Mouse (Mus musculus) skeletal muscle tissue, adult 2 months (tissue): Measurements from ENCODE around the gene Ppfia2.

Experiments used
- DNase-seq: peaks from one replicate; pipeline ENCODE4 v3.0.0-alpha.2; 2012; ENCODE audit warnings: low read depth, low spot score

The Ppfia2 gene

DNA sequence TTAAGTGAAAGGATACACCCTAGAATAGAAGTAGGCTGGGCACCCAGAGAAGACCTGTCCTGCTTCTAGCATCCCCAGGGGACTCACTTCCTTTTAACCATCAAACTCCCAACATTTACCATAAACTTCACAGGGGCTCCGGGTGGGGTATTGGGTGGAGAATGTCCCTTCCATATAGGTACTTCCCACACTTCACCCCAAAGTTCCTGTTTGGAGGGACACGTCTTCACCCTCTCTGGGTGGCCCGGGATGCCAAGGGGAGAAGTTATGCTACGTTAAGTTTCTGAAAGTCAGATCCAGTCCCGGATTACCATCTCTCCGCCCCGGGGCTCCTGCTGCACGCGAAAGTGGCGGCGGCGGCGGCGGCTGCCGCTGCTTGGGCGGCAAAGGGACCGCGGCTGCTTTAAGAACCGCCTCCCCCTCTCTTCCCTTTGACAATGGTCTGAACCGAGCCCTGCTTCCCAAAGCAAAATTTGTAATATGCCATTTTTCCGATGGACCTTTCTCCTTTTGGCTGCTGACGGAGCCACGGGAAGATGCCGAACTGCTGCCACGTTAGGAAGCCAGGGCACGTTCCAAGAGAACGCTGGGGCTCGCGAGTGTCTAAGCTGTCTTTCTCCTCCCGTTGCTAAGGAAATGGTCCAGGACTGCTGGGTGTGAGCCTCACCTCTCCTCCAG is at the start of gene Ppfia2:
Gene Ppfia2, plus strand, starts transcription at position 485 of the 678 bp plus-strand sequence.
- no peak for DNase-seq

DNA sequence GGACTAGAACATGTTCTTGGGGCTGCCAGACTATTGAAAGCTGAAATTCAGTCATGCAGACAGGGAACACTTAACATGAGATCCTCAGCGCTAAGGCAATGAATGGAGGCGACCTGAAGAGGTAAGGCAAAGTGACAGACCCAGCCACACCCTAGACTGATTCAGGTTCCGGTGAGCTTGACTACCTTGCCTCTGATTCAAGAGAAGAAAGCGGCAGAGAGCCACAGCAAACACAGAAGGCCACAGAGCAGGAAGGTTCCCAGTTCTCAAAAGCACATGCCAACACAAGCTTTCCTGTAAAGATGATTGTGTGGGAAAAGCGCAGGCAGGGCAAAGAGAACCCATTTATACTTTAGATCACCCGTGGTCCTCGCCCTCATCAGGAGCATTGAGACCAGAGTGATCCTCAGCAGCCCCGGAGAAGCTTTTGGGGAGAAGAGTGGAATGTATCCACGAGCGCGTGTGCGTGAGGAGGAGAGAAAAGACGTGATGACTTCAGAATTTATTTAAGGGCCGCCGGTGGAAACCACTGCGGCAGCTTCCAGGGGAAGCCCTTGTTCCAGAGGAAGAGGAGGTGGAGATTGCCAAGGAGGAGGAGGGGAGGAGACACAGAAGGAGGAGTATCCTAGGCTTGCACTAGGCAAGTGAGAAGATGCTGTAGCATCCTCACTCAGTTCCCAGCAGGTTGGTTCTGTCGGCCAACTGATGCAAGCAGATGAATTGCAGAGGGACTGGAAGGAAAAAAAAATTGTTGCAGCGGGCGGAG is 1.0 kb upstream of the Ppfia2 start:
- DNase-seq: no peak

DNA sequence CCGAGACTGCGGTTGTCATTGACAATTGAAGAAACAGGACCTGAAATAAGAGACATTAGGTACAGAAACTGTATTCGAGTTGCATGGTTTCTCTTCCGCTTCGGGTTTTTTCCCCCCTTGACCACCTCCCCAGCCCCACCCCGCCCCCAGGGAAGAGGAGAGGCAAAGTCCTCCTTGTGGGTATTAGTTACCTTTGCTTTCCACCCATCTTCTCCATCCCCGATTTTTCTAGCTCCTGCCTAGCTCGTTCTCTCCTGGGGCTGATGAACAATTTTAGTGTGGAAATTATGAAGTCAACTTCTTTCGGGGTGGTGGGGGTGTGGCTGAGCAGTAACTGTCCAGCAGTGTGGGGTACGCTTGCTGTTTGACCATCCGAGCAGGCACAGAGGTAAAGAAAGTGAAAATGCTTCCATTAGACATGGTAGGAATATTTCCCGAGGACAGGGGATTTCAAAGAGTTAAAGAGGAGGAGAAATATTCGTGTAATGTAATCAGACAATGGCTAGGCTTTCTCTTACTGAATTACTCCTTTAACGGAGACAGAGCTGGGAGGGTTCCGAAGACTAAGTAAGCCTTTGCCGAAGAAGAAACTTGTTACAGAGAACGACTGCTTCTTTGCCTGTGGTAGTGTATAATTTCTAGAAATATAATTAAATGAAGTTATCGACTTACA is 530 bp downstream of the Ppfia2 start:
- DNase-seq: no peak

- DNase-seq: no peak
Observed at GRCm38 (mm10) chr10:106509281-106510165, 39.4 kb downstream of the Ppfia2 start.

- DNase-seq: no peak
Observed at GRCm38 (mm10) chr10:106566036-106566435, 95.9 kb downstream of the Ppfia2 start.

DNA sequence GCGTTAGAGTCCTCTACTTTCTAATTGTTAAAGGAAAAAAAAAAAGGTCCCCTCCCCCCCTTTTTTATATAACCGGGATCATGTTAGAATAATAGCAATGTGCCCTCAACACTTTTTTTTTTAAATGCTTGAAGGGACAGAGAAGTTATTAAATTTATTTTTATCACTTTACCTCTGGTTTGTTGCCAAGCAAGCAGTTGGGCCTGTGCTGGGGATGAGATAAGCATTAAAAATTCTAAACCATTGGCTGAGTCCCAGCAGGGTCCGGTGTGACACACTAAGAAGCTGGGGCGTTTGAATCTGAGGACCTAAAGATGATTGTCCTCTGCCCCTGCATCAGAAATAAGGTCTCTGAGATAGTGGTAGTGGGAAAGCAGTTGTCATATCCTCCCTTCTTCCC is 114.9 kb downstream of the Ppfia2 start:
- no peak for DNase-seq

DNA sequence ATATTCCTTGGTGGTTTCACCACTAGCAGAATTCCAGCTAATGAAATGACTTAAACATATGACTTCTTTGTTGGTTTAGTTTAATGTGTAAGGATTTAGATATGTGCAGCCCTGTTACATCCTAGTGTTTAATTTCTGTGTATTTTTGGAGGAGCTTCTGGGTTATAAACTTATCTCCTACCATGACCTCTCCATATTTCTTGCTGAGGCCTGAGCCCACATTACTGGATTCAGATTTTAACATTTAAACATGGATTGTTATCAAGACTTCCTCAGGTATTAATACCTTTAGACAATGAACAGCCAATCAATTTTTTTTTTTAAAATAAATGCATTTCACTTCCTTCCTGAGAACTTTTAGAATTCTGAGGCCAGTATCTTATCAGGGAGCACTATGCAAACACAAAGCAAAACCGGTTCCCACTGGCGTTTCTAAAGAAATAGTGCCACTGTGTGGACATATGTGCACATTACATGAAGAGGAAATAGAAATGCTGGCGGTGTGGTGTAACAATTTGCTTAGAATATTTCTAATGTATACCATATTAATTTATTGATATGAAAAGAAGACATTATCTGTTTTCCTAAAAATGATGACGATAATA is 115.4 kb downstream of the Ppfia2 start:
- no peak for DNase-seq

- DNase-seq: no peak
Observed at GRCm38 (mm10) chr10:106587817-106588216, 117.7 kb downstream of the Ppfia2 start.

DNA sequence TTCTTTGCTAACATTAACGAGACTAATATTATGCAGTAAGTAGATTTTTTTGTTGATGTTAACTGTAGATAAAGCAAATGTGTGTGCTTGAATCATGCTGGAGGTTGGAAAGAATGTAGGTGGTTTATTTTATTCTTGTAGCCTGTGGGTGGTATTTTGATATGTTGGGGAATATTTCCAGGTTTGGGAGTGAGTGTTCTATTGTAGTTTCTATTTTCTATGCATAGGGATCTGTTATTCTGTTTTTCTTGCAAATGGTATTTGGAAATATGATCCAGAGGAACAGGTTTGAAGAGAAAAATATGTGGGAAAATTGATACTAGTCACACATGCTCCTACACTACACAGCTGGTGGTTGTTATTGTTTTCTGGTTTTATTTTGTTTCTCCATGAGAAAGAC is 120.8 kb downstream of the Ppfia2 start:
- DNase-seq: no peak

DNA sequence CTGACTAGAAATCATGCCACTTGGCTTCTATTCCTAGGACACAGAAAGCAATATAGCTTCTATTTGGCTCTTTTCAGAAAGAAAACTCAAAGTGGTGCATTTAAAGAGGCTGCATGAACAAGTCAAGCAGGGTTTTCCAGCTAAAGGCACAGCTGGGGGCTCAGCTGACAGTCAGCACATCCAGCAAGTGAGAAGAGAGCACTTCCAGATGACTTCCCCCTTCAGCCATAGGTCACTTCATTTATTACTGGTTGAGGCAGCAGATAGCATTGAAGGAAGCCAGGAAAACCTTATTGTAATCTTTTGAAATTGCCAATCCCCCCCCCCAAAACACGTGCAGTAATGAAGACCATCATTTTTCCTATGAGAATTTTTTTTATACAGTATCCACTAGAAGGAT is 126.8 kb downstream of the Ppfia2 start:
- no peak for DNase-seq

- DNase-seq: no peak
Observed at GRCm38 (mm10) chr10:106603319-106603898, 133.3 kb downstream of the Ppfia2 start.

DNA sequence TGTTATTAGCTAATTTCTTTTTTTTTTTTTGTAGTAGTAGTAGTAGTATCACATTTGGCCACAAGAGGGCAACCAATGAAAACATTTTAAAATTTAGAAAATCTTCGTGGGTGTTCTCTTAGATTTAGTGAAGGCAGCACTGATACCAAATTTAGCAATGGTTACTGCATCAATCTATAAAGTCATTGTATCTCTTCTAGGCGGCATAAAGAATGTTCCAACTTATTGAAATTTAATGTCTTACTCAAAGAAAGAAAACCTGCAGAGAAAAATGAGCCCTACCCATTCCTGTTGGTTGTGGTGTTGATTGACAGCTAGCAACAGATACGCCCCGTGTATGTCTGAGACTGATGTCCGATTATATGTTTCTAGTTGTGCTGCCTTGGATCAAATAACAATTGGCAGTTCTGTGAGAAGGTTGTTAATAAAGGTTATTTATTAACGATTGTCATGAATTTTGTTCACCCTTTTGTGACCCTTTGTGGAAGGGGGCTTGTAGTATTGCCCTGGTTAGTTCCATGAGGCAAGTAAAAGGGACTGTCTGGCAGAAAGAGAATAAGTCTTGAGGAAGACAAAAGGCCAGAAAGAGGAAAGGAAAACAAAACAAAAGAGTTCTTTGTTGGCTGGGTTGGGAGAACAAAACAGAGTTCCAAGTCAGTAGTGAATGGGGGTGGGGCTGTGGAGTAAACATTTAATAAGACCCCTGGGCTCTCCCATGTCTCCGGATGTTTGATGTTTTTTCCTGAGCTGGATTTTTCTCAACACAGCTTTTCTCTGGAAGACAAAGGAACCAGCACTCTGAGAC is 139.2 kb downstream of the Ppfia2 start:
- DNase-seq: no peak

- no peak for DNase-seq
Observed at GRCm38 (mm10) chr10:106610222-106610621, 140.1 kb downstream of the Ppfia2 start.

DNA sequence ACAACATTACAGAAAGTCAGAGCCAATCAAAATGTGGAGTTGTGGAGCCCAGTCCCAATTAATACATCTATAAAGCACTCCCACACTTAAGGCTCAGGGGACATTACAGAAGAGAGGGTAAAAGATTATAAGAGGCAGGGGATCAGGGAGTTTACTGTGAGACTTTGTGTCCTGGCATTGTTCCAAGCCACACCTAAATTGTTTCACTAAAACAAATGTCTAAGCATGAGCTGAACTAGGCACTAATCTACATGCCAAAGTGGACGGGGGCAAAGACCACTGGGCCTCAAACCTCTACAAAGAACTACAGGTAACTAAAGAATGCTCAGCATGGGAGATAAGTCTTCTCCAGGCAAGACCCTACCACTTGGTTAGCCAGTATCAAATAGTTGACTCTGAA is 148.1 kb downstream of the Ppfia2 start:
- no peak for DNase-seq

DNA sequence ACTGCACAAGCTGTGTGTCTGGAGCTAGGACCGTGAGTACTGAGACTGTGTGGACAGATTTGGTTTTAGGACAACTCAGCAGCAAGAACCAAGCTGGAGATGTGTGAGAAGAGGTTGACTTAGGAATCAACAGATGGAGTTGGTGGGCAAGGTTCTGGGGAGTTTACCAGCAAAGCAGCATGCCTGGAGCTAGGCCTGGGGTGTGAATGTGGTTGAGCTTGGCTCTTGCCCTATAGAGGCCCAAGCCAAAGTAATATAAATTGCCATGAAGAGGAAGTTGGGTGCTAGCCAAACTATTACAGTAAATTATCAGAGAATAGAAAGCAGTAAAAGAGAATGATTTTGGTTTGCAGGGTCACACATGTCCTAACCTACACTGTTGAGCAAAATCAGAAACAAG is 150.8 kb downstream of the Ppfia2 start:
- no peak for DNase-seq

DNA sequence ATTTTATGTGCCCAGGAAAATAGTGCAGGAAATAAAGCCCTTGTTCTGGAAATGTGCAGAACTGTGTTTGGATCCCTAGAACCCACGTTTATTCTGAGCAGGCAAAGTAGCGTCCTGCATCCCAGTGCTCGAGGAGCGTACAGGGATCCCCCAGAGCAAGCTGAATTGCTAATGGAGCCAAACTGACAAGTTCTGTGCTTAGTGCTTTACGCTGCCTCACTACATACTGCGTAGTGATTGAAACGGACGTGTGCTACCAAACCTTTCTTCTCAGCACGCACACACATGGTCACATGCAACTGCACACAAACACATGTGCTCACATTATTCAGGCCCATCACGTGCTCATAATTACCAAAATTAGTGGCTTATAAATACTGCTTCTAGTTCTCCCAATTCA is 153.2 kb downstream of the Ppfia2 start:
- DNase-seq: no peak

- DNase-seq: no peak
Observed at GRCm38 (mm10) chr10:106632171-106632935, 162.2 kb downstream of the Ppfia2 start.

GRCm38 (mm10) chr10:106633898-106634297 is 163.8 kb downstream of the Ppfia2 start:
- DNase-seq: no peak

DNA sequence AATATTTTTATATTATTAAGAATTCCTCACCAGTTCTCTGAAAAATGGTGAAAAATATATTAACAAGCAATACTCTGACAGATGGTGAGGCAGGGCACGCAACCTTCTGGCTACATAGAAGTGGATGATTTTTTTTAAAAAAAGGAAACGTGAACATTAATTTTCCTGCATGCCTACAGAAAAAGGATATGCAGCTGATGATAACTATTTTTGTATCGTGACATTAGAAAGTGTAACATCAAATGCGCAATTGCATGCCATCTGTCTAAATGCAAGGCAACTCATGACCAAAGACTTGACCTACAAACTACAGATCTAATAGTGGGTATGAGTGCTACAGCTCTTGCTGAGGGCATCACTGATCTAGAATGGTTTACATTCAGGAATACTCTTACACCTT is 182.1 kb downstream of the Ppfia2 start:
- DNase-seq: no peak
